Mouse (Mus musculus) kidney, adult 9 months (tissue): Measurements from ENCODE around the gene Msrb1.
"Not testable (repeated sequence)": the region's sequence is repeated elsewhere in the genome, so short reads cannot be mapped to it uniquely, and the experiment has no call there.

ENCODE experiments used
- DNase-seq: peaks from one replicate; pipeline ENCODE4 v3.0.0; 2022

The Msrb1 gene

DNA sequence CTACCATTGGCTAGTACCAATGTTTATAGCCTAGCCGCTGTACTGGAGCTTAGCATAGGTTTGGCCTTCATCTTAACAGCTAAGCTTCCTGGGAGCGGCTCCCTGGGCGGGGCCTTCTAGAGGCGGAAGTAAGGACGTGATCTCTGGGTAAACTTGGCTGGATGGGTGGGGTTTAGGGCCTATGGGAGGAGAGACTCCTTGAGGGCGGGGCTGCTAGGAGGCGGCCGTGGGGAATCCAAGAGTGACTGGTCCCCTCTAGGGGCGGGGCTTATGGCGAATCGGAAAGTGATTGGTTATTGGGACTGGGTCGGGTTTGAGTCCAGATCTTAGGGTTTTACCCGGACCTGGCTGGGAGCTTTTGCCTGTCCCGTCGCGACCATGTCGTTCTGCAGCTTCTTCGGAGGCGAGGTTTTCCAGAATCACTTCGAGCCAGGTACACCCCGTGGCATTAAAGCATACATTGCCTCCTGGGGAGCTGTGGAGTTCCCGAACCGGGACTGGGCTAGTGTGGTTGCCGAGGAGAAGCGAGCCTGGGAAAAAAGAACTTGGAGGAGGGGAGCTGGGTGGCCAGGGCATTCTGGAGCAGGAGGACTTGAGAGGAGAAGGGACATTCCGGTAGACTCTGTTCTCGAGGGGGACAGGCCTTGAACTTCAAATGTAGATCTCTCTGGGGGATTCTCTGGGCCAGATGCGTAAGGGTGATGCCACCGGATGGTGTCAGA is at the start of gene Msrb1:
Msrb1 (plus strand) TSS at position 313 of the 722 bp plus-strand sequence.
- peak; percentile 99 for DNase-seq

DNA sequence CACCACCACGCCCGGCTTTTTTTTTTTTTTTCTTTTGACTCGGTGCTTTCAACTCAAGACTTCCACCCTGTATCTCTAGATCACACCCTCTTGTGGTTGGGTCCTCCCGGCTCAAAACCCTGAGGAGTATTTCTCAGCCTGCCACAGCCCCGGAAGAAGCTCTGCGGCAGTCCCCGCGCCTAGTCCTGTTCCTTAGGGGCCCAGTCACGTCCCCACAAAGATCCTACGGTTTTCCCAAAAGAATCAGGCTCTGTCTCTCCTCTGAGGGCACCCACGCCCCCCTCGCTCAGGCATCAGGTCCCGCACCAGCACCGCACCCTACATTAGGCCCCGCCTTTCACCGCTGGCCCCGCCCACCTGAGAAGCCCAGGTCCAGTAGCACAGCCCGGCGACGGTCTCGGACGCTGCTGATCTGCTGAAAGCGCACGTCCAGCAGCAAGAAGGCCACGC is 49.3 kb upstream of the Msrb1 start:
- peak; percentile 56 for DNase-seq

DNA sequence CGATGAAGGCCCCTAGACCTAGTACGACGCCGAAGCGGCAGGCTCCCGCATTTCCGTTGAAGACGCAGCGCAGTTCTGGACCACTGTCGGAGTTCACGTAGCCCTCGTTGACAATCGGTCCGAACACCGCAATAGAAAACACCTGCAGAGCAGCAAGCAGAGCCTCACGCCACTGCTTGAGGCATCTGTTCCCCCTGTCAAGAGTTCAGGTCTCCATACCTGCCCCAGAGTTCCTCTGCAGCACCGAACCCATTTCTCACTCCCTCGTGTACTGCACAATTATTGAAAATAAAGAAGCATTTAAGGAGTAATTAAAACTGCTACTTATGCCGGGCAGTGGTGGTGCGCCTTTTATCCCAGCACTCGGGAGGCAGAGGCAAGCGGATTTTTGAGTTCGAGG is 48.8 kb upstream of the Msrb1 start:
- DNase-seq: no peak

DNA sequence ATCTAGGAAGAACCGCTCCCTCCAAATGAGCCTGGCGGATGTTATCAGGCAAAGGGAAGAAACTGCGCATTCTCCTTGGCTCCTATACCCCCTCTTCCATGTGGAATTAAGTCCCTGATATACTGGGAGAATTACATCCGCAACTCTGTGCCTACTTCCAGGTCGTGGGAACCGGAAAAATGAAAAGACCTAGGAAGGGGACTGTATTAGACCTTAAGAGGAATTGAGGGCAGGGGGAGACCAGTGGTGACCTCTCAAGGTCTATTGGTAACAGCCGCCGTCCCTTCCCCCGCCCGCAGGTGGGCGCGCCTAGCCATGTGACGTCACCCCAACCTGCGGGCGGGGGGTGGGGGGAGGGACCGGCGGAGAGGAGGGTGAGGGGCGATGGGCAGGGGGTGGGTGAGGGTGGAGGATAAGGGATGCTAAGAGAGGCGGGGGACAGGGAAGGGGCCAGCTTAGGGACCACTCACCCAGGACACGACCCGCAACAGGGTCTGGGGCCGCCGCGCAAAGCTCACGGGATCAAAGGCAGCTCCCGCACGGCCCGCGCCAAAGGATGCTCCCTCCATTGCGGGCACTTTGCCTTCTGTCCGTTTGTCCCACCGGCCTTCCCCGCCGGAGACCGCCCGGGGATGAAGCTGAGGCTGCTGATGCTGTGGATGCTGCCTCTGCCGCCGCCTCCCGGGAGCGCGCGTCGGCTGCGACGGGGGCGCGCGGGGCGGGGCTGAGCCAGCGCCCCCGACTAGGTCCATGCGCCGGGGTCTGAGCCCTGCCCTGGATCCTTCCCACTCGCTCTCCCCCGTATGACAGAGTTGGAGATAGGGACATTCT is 47.0 kb upstream of the Msrb1 start, which contains the start of gene Syngr3:
Syngr3 (minus strand) TSS at position 705 of the 831 bp plus-strand sequence.
- no peak for DNase-seq

DNA sequence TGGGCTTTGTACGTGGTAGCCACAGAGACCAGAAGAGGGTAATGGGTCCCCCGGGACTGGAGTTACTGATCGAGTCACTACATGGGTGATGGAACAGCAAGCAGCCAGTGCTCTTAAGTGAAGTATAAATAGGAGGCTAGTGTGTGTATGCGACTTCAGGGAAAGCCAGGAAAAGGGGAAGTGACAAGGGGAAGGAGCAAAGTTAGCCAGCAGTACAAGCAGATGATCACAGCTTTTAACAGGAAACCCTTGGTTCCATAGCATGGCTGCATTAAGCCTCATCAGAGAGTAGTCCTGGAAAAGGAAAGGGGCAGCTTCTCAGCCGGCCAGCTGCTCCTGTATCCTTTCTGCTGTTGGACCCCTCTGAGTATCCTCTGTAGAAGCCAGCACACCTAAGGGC is 44.1 kb upstream of the Msrb1 start:
- no peak for DNase-seq

DNA sequence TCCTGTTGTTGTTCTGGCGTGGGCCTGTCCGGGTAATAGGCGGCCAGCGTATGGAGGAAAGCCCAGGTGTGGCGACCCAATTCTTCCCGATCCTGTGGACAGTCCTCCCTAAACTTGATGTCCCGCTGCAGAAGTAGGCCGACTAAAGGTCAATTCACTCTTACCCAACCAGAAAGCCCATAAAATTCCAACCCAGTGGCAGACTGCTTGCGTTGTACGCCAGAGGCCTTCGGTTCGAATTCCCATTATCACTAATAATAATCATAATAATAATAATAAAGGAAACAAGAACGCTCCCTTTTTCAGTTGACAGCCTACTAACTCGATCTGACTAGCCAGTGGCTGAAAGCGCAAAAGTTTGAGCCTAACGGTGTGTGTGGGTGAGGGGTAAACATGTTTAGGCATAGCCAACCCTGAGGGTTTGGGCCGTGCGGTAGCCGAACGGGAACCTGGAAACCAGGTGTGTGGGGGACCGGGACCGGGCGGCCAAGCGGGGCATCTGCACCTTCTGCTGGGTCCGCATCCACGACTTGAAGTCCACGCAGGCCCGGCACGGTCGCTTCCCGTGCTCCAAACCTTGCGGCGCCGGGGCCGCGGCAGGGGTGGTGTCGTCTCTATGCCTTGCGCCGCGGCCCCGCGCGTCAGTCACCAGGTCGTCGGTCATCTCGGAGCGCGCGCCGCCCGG is 41.0 kb upstream of the Msrb1 start:
- DNase-seq: peak; percentile 63

DNA sequence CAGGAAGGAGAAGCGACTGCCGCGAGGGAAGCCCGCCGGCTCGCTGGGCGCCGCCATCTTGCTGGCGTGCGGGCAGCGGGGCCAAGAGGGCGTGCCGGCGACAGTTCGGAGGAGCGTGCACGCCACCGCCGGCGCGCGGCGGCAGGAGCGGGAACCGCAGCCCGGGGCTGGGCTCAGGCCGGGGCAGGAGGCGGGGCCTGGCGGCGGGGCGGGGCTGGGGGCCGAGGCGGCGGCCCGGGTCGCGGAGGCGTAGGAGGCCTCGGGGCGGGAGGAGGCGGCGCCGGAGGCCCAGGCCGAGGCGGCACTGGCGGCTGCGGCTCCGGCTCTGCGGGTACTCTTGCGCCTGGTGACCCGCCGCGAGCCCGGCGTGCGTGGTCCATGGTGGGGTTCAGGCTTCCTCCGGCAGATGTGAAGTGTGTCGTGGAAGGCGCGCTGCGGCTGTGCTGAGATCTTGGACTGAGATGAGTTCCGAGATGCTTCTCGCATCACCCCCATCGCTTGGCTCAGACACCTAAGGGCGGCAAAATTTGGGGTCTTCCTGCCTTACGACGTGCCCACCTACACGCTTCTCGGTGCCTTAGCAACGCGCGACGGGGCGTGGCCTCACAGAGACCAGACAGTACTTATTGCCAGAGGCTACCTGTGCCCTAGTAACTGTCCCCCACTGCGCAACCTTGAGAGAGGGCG is 40.3 kb upstream of the Msrb1 start, which contains the start of the genes Gfer and Noxo1:
Gfer (minus strand) TSS at position 146 of the 687 bp plus-strand sequence.
Noxo1 (plus strand) TSS at position 224 of the 687 bp plus-strand sequence.
- DNase-seq: peak; percentile 84

DNA sequence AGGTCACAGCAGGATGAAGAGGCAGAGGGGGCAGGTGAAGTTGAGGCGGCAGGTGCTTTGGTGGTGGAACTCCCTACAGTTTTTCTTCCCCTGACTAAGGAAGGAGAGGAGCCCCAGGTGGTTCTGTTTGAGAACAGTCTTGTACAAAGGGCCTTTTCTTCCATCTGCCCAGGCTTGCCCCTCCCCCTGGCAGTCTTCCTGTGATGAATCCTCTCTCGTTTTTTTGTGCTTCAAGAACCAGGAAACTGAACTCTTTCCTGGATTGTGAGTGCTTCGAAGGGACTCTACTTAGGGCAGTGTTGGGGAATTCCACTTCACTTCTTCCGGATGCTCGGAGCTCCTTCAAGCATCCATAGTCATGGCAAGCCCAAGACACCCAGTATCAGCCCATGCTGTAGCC is 38.5 kb upstream of the Msrb1 start:
- no peak for DNase-seq

DNA sequence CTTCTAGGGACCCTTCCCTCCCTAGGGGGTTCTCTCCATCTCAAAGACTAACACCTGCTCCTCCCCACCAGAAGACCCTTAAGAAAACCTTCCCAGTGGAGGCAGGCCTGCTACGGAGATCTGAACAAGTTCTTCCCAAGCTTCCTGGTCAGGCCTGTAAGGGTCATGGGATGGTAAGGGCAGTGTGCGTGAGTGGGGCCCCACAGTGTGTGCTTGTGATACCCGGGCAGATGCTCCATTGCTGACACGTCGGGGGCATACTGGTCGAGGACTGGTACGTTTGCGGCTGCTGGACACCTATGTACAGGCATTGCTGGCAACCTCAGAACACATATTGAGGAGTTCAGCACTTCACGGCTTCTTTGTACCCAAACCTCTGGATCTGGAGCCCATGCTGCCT is 37.7 kb upstream of the Msrb1 start:
- DNase-seq: no peak

DNA sequence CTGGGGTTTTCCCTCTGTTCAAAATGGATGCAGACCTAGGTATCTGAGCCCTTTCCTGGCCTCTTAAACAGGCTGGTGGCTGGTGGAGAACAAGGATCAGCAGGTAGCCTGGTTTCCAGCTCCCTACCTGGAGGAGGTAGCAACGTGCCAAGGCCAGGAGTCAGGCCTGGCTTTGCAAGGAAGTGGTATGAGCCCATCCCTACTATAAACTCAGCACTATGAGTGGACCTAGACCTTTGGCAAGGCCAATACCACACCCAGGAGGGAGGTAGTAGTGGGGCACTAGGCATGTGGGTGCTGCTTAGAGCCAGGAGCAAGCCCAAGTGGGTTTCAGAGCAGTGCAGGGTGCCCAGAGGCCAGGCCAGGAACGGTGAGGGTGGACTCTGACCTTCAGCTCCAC is 37.0 kb upstream of the Msrb1 start:
- no peak for DNase-seq

DNA sequence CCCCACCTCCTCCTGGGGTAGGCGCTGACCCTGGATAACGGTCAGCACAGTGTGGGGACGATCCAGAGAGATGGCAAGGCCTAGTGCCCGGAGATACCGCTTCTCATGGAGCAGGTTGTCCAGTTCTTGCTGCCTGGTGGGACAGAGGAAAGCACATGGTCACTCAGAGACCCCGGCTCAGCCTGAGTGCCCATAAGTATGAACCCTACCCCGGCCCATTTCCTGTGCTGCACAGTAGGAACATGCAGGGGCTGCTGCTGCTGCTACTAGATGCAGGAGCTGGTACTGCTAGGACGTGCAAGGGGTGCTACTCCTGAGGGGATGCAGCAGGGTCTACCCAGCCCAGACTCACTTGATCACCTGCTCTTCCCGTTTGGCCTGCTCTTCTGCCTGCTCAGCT is 35.2 kb upstream of the Msrb1 start:
- DNase-seq: no peak

DNA sequence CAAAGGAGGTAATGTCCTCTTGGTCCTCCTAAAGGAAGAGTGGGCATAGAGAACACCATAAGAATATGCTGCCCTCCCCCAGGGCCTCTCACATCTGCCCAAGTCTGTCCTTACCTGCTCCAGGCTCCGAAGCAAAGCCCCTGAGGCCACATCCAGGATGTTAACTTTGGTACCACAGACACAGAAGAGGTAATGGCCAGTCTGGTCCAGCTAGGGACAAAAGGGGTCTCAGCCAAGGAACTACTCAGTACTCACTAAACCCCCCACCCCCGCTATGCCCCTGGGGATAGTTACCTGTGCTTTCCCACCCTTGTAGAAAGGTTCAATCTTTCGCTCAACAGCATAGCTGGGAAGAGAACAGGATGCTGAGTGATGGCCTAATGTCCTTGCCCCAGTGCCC is 30.6 kb upstream of the Msrb1 start:
- DNase-seq: no peak

DNA sequence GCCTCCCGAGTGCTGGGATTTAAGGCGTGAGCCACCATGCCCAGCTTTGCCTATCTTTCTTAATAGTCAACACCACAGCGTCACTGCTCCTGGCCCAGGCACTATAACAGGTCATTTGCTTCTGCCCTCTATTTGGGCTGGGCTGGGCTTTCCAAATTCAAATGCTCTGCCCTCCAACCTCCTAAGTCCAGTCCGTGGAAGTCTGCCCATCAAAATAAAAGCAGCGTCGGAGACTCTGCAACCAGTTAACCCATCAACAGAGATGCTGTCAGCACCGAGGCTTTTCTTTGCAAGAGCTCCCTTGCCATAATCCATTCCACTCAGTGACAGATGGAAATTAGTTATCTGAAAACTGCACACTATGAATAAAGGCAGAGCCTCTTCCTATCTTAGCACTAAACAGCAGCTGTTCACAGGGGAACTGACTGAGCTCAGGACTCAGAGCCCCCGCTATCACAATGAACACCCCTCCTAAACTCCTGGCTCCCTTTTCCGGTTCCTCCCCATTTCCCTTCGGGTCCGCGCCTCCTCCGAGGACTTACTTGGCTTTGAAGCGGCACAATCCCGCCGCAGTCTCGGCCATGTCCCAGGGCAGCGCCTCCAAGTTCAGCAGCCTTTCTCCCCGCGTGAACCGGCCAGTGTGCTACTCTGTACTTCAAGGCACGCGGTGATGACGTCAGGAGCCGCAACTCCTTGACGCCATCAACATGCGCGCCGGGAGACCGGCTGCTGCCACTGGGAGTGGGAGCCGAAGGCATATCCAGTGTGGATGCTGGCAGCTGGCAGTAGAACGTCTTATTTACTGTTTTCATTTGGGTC is 29.3 kb upstream of the Msrb1 start, which contains the start of gene Tbl3:
Tbl3 (minus strand) TSS at position 679 of the 819 bp plus-strand sequence.
- peak; percentile 95 for DNase-seq

DNA sequence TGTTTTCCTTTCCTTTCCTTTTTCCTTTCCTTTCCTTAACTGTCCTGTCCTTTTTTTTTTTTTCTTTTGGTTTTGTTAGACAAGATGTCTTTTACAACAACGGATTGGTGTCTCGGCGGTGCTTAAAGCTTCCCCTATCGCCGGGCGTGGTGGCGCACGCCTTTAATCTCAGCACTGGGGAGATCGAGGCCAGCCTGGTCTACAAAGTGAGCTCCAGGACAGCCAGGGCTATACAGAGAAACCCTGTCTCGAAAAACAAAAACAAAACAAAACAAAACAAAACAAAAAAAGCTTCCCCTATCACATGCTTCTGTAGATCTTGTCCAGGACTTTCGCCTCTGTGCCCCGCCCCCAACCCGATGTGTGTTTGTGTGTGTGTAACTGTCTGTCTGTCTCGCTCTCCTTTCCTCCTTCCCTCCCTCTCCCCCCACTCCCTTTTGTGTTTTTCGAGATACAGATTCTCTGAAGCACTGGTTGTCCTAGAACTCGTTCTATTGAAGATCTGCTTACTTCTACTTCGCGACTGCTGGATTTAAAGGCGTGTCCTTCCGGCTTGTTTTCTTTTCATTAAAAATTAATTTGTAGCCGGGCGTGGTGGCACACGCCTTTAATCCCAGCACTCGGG is 28.5 kb upstream of the Msrb1 start:
- no peak for DNase-seq

DNA sequence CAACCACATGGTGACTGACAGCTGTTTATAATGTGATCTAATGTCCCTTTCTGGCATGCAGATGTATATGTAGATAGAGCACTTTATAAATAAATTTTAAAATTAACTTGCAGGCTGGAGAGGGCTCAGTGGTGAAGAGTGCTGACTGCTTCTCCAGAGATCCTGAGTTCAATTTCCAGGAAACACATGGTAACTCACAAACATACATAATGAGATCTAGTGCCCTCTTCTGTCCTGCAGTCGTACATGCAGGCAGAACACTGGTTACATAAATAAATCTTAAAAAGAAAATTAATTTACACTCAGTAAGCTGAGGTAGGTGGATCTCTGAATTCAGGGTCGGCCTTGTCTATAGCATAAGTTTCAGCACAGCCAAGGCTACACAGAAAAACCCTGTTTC is 27.8 kb upstream of the Msrb1 start:
- DNase-seq: no peak

DNA sequence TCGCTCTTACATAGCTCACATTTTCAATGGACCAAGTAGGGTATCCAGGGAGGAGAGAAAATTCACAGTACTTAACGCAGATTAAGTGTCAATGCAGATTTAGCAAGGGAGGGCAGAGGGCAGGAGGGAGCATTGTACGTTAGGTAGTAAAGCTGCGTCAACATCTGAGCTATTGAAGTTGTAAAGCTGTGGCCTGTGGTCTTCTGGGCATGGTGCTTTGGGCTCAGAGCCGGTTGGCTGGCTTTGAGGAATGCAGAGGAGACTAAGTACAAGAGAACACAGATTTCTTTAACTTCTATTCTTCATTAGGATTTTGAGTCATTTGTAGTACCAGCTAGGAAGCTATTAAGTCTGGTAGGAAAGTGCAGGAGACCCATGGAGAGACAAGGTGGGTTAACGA is 20.9 kb upstream of the Msrb1 start:
- no peak for DNase-seq

DNA sequence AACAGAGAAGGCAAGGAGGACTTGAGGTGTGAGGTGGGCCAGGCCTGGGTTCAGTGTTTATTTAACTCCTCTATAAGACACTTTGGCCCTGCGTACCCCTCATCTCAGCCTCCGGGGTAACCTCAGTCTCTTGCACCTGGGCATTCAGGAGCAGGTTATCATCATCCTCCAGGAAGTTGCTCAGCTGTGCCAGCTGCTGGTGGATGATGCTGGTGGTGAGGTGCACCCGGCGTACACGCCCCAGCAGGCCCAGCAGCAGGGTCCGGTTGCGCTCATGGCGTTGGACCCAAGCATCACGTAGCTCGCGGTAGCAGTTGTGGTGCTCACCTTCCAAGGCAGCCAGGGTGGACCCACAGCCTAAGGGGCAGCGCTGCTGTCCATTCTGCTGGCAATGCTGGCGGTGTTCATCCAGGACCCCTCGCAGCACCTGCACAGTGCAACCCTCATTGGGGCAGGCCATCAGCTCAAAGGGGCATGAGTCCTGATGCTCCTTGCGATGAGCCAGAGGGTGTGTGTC is 20.2 kb upstream of the Msrb1 start:
- no peak for DNase-seq

DNA sequence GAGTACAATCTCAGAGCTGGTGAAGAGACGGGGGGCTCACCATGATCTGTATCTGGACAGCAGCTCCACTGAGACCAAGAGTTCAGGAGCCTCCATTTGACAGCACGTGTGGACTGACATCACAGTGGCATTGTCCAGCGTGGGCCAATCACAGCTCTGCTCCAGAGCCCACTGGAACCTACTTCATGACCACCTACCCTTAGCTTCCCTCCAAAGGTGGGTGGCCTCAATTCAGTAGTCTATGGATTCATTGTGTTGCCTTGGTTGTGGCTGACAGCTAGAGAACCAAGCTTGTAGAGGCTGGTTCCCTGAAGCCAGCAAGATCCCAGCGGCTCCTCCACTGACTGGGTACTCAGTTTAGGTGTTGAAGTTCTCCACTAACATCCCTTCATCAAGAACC is 18.5 kb upstream of the Msrb1 start, which contains the start of the genes Rnf151 and Rps2:
Rnf151 (minus strand) TSS at position 121 of the 400 bp plus-strand sequence.
Rps2 (plus strand) TSS at position 174 of the 400 bp plus-strand sequence.
- DNase-seq: no peak

DNA sequence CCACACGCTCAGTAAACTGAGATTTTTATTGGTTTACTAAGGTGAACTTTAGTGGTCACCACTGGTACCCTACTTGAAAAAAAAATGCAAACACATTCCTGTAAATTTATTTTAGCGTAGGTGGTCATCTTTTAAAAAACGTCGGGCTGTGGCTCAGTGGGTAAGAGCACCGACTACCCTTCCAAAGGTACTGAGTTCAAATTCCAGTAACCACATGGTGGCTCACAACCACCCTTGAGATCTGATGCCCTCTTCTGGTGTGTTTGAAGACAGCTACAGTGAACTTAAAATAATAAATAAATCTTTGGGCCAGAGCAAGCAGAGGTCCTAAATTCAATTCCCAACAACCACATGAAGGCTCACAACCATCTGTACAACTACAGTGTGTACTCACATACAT is 17.5 kb upstream of the Msrb1 start:
- not testable (repeated sequence) for DNase-seq

DNA sequence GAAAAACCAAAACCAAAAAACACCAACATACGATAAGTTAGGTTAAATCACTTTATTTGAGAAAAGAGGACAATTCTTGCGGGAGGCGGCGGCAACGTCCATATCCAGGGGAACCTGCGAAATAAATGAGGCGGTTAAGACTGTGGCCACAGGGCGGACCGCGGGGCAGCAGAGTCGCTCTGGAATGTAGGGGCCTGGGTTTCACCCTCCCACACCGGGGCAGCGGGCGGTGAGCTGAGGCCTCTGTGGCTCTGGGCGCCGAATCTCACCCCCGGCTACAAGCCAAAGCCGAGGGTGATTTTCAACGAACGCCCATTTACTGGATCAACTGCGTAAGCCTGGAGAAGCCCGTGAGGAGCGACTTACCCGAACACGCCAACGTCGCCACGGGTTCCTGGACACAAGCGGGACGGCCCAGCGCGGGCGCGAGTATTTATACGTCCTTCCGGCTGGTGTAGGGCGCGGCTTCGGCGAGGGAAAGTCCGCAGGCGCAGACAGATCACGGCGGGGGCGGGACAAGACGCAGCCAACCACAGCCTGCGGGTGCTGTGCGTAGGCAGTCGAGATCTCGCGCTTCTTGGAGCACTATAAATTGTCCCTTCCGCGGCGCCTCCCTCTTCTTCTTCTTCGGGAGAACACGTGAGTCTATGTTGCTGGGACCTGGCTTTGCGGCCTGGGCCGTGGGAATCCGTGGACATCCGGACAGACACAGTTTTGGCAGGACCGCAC is 16.8 kb upstream of the Msrb1 start:
- DNase-seq: peak; percentile 99
